Mouse (Mus musculus) c-Kit-positive CD71-negative TER-119-negative erythroid progenitor cells, embryonic 14.5 days (primary cell): Measurements from ENCODE around the gene Ccdc151.

Source experiments
- DNase-seq: peaks from one replicate; pipeline ENCODE4 v3.0.0-alpha.2; 2013; ENCODE audit warnings: low read depth

Gene Ccdc151

DNA sequence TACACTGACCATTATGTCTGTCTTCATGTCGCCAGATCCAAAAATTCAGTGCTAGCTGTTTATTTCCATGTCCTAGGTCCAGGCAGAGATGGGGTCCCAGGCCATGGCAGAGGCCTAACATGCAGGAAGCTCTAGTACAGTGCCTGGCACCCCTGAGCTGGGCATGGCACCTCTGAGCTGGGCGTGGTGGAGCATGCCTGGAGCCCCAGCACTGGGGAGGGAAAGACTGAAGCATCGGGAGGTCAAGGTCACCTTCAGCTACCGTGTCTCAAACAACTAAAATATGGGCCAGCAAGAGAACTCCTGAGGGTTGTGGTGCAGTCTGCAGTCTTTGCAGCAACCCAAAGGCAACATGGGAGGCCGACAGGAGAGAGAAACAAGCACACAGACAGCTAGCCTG is 44.1 kb downstream of the Ccdc151 start:
- no peak for DNase-seq

DNA sequence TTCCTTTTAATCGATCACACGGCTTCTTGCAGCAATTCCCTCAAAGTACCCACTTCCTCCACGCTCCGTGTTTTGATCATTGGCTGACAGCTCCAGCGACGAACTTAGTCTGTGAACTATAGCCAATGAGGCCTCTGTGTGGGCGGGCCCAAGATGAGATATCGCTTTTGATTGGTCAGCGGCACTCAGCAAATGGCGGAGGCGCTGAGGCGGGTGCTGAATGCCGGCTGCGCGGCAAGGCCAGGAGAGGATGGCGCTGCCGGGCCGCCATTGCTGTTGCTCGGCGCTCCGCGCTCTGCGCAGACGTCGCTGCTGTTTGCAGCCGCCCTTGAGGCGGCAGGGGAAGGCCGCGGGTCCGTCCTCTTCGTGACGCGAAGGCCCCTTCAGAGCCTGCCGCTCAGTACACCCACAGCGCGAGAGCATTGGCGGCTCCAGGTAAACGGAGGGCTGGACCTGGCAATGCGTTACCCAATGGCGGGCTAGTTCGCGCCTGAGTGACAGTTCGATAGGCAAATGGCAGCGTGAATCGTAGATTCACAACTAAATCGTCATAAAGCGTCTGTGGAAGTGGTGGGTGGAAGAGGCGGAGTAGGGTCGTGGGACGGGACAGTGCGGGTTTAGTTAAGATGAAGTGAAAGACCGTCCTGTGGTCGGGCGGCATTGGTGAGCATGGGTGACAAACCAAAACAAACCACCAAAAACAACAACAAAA is 46.7 kb downstream of the Ccdc151 start, which contains the start of gene Swsap1:
Gene Swsap1 (plus strand): TSS at position 186 of the 712 bp plus-strand sequence.
- peak; percentile 99 for DNase-seq

DNA sequence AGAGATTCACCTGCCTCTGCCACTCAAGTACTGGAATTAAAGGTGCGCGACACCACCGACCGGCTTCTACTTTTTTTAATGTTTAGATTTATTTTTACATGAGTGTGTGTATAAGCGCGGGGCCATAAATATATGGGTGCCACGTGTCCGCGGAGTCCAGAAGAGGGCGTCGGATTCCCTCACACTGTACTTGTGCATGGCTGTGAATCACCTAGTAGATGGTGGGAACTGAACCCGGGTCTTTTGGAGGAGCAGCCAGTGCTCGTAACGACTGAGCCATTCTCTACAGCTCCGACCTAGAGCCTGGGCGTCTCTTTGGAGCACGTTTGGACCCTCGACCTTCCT is 47.2 kb downstream of the Ccdc151 start:
- no peak for DNase-seq

DNA sequence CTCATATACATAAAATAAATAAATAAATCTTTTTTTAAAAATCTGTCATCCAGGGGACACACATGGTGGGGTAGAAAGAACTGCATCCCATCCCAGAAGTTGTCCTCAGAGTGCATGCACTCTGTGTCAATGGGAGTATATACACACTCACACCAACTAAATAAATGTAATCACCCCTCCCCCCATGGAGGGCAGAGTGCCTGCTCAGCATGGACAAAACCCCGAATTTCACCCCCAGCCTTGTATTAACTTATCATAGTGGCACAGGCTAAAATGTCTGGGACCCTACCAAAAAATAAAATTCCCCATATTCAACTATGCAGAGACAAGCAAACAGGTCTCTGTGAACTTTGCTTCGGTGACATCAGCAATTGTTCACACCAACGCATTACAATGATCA is 47.8 kb downstream of the Ccdc151 start:
- no peak for DNase-seq

DNA sequence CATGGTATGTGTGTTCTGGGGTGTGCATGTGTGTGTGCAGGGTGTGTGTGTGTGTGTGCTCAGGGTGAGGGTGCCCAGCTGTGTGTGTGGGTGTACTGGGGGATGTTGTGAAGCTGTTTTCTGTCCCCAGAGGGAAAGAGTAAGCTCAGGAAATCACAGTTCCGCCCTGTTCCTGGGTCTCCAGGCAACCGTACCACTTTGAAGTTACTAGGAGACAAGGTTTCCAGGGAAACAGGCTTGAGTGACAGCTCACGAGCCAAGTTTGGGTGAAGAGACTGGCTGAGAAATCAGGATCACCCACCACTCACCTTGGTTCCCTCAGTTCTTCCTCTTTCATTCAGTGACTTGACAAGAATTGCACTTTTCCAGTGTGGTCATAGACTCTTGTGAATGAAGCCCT is 48.8 kb downstream of the Ccdc151 start:
- no peak for DNase-seq

DNA sequence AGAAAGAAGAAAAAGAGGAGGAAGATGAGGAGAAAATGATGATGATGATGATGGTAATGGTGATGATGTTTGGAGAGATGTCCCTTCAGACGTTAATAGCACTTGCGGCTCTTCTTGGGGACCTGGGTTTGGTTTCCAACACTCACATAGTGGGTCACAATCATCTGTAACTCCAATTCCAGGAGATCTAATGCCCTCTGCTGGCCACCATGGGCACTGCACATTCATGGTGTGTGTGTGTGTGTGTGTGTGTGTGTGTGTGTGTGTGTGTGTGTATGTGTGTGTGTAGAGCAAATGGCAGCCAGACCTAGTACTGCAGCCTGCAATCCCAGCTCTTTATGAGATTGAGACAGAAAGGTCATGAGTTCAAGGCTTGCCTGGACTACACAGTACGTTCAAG is 50.5 kb downstream of the Ccdc151 start:
- no peak for DNase-seq

DNA sequence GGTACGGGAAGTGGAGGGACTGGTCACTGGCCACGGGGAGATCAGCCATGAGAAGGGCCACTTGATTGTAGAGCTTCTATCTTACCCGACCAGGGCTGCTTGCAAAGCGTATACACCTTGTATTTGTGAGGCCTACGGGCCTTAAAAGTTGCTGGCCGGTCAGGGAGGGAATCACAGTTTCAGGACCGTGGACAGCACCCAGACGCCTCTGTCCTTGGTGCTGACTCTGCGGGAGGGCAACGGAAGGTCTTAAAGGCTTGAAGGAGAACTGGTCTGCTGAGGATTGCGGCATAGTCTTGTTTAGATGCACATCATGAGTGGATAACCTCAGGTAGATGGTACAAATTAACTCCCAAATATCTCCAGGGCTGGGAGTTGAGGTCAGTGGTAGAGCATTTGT is 52.1 kb downstream of the Ccdc151 start:
- peak; percentile 70 for DNase-seq

DNA sequence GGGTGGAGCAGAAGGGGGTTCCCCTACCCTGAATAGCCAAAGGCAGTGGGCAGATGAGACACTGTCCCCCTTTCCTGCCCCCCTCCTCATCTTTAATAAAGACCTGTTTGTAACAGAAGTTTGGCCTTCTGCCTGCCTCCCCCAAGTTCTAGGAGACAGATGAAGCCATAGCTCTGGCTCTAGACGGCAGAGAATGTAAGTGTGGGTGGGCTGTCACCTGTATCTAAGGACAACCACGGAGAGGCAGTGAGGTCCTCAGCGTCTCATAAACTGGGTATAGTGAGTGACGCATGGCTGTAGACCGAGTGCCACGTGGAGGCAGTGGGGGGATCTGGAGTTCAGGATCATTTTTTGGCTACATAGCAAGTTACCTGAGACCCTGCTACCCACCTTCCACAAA is 53.6 kb downstream of the Ccdc151 start:
- DNase-seq, result no peak

DNA sequence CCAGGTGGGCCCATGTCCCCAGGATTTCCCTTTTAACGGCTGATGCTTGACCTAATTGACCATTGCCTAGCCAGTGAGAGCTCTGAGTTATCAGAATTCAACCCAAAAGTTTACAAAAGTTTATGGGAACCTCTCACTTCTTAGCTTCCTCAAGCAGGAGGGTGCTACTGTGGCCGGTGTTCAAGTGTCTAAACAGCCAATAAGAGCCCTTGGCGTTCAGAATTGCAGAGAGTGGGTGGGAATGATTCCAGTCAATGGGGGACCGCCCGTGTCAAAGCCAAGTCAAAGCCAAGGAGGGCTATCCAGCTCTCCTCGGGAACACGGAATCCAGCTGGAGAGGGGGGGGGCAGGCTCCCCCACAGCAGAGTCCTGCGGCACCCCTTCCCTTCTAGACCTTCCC is 54.3 kb downstream of the Ccdc151 start:
- DNase-seq, result no peak

DNA sequence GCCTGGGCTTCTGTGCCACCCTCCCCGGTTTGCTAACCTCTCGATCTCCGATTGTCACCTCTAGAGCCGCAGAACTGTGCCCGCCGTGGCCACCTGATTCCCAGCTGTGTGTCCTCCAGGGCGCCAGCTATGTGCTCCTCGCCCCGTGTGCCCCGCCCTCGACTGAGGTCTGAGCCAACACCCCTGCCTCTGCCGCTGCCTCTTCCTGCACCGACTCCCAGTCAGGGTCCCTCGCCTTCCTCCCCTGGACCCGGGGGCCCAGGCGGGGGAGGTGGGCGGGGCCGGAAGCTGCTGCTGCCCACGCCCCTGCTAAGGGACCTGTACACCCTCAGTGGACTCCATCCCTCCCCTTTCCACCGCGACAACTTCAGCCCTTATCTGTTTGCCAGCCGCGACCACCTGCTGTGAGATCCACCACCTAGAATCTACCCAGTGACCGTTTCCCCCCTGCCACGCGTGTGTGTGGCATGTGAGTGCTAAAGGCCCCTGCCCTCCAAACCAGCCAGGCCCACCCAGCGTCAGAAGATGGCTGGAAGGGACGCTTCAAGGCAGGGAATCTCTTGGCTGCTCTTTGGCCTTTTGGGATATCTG is 54.8 kb downstream of the Ccdc151 start:
- no peak for DNase-seq

DNA sequence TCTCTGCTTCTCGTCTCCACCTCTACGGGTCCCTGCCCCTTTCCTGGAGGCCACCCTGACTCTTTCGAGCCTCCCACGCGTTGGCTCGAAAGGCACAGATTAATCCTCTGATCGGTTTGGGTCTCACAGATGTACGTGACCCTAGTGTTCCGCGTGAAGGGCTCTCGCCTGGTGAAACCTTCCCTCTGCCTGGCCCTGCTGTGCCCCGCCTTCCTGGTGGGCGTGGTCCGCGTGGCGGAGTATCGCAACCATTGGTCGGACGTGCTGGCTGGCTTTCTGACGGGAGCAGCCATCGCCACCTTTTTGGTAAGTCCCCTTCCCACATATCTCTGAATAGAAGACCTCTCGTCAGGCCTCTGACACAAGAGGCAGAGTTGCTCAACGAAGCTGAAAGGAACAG is 58.2 kb downstream of the Ccdc151 start:
- no peak for DNase-seq

DNA sequence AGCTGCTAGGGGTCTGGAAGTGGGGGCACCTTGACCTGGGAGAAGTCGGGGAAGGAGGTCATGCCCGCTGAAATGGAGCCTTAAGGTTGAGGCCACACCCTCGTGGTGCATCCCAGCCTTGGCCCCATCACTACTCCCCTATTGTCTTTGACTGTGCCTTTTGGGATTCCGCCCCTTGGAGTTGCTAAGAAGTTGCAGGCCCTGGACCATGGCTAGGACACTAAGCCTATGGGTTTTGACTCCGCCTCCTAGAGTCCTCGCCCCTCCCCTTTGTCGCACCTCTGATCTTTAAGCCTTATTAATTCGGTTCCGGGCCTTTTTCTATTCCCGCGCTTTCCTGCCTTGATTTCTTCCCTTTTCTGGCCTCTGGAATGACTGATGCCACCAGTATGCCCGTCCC is 58.8 kb downstream of the Ccdc151 start:
- no peak for DNase-seq

DNA sequence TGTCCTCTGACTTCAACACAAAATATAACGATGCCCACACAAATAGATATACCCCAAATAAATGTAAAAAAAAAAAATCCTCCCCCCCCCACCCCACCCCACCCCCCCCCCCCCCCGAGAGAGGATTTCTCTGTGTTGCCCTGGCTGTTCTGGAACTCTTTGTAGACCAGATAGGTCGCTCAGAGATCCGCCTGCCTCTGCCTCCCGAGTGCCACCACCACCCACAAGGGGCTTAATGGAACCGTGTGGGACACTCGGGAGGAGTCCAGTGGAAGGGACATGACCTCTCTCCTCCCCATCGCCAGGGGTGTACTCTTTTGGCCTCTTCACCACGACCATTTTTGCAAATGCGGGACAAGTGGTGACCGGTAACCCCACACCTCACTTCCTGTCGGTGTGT is 59.4 kb downstream of the Ccdc151 start:
- DNase-seq, result no peak
